Mouse (Mus musculus) kidney, adult 8-10 months (tissue): ENCODE data around the gene Proser2.

ENCODE experiments used
- DNase-seq, 2 experiments: peaks; one replicate each; pipeline ENCODE4 v3.0.0; 2022

Proser2 gene

GRCm38 (mm10) chr2:6071598-6072440, 58.2 kb downstream of the Proser2 start:
- no peak for DNase-seq

GRCm38 (mm10) chr2:6070925-6071324, 59.1 kb downstream of the Proser2 start:
- DNase-seq: no peak

GRCm38 (mm10) chr2:6067341-6067740, 62.7 kb downstream of the Proser2 start:
- DNase-seq: no peak

GRCm38 (mm10) chr2:6060071-6060804, 69.8 kb downstream of the Proser2 start:
- DNase-seq: no peak

- no peak for DNase-seq
These were observed 70.7 kb downstream of the Proser2 start for GRCm38 (mm10) chr2:6059291-6059690.

- no peak for DNase-seq
These were observed 73.5 kb downstream of the Proser2 start for GRCm38 (mm10) chr2:6056518-6056917.

GRCm38 (mm10) chr2:6055466-6055865, 74.5 kb downstream of the Proser2 start:
- DNase-seq: no peak

- no peak for DNase-seq
These were observed 81.0 kb downstream of the Proser2 start for GRCm38 (mm10) chr2:6049018-6049417.

GRCm38 (mm10) chr2:6048570-6048969, 81.4 kb downstream of the Proser2 start:
- DNase-seq: no peak
